Mouse (Mus musculus) kidney, postnatal 14 days (tissue): ENCODE data around the gene Fxyd3.

Experiments used
- DNase-seq: peaks from one replicate; pipeline ENCODE4 v3.0.0; 2022; ENCODE audit warnings: mixed read lengths

Gene Fxyd3

GRCm38 (mm10) chr7:31098697-31099611 lies 22.4 kb upstream of the Fxyd3 start:
- no peak for DNase-seq

DNA sequence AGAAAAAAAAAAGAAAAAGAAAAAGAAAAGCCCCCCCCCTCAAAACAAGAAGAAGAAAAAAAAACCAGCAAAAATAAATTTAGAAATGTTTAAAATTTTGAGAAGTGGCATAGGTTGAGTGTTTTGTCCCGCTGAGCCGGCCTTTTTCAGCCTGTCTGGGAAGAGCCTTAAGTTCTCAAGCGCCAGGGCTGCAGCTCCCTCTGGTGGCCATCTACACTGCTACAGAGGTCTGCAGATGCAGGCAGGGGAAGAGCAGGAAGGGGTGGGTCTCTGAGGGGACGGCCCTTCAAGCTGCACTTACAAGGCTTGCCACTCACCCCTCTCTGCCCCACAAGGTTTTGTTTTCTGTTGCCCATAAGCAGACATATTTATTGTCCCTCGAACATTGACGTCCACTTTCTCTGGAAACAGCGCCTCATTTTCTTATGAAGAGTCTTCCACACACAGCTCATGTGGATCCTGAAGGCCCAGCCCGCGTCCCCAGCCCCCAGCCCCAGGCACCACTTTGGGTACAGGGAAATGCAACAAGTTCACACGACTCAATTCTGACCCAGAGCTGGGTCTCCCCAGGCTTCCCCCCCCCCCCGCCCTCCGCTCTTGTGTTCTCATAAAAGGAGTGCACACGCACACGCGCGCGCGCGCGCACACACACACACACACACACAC lies 21.2 kb upstream of the Fxyd3 start:
- DNase-seq, result peak; percentile 94

DNA sequence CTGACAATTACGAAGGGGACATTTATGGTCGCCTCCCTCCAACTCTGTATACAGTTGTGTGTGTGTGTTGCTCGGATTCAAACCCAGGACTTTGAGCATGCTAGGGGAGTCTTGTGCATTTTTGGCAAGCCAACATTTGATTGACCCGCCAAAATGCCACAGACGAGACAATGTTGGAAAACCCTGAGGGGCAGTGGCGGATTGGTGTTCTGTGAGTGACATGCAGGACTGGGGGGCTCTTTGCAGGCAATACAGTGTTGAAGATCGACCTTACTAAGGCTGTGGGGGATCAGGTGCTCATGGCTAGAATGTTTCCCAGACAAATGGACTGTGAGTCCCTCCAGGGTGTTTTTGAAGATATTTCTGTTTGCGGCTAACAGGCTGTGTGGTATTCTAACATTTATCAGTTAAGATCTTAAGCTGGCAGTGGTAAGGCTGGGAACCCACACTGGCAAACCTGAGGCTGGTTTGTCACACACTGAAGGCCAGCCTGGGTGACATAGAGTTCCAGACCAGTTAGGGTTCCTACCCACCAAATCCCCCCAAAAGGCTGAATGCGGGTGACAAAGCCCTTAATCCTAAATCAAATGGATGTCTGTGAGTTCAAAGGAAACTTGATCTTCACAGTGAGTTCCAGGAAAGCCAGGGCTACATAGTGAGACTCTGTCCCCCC lies 20.5 kb upstream of the Fxyd3 start:
- no peak for DNase-seq

DNA sequence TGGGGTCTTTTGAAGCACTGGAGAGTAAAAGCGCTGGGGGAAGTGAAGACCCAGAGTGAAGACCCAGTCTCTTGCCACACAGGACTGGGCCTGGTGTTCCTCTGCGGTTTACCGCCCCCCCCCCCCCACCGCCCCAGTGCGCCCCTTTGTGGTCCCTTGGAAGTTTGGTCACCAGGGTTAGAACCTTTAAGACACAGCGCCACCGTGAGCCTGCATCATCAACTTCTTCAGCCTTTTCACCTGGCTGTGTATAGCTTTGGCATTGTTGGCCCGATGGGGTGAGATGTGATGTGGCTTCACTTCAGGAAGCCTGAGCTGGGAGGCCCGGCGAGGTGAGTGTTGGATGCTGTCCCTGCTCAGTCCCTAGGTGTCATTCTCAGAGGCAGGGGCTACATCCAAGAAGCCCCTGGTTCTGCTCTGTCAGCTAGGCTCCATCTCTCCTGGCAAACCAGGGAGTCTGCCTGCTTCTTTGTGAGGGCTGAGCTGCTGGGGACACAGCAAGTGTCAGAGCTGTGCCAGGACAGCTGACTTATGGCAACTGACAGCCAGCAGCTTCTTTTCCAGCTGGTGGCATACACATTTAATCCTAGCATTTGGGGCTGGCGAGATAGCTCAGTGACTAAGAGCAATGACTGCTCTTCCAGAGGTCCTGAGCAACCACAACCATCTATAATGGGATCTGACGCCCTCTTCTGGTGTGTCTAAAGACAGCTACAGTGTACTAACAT lies 18.4 kb upstream of the Fxyd3 start:
- DNase-seq, result no peak

DNA sequence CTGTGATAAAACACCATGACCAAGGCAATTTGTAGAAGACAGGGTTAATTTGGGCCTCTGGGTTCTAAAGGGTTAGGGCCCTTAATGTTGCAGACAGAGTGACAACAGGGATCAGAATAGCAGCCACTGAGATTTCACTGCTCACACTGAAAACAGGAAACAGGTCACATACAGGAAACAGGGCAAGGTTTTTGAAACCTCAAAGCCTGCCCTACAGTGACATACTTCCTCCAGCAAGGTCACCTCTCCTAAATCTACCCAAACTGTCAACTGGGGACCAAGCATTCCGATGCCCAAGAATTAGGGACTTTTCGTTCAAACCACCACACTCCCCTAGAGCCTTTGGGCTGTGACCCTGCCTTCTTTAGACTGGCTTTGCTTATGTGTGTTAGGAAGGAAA lies 13.2 kb upstream of the Fxyd3 start:
- no peak for DNase-seq

DNA sequence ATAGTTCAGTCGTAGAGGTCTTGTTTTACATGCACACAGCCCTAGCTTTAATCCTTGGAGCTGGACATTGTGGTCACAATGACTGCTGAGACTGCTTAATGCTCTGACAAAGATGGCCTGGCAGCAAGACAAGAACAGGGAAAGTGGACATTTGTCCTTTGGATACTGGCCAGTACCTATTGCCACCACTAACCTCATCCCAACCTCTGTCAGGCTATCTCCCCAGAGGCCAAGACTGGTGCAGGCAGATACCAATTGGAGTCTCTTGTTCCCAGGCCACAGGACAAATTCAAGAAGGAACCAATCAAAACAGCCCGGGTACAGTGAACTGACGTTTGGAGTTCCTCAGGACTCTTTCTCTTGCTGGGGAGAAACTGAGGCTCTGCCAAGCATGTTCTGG lies 11.7 kb upstream of the Fxyd3 start:
- DNase-seq, result no peak

- no peak for DNase-seq
Measured at GRCm38 (mm10) chr7:31087262-31087661, 10.8 kb upstream of the Fxyd3 start.

GRCm38 (mm10) chr7:31086175-31086755 lies 9.8 kb upstream of the Fxyd3 start:
- no peak for DNase-seq

- peak; percentile 52 for DNase-seq
Measured at GRCm38 (mm10) chr7:31085171-31085570, 8.7 kb upstream of the Fxyd3 start.

GRCm38 (mm10) chr7:31084140-31084539 lies 7.6 kb upstream of the Fxyd3 start:
- peak; percentile 41 for DNase-seq

GRCm38 (mm10) chr7:31082831-31083588 lies 6.5 kb upstream of the Fxyd3 start:
- DNase-seq, result peak; percentile 54

DNA sequence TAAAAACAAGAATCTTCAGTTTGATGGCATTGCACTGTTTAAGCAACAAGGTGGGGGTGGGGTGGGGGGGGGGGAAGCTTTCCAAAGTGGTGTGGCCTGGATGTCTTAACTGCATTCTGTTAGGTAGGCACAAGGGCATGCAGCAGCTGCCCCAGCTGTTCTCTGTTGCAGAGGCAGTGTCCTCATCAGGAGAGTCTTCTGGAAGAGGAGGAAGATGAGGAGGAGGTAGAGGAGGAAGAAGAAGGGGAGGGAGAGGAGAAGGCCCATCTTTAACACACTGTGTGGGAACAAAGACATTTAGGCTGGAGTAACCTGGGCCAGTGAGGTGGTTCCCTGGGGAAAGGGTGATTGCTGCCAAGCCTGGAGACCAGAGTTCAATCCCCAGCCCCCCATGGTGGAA lies 5.6 kb upstream of the Fxyd3 start:
- no peak for DNase-seq

- DNase-seq, result no peak
Measured at GRCm38 (mm10) chr7:31081106-31081505, 4.6 kb upstream of the Fxyd3 start.

GRCm38 (mm10) chr7:31080611-31081010 lies 4.1 kb upstream of the Fxyd3 start:
- DNase-seq, result no peak

GRCm38 (mm10) chr7:31079670-31080069 lies 3.2 kb upstream of the Fxyd3 start:
- no peak for DNase-seq

DNA sequence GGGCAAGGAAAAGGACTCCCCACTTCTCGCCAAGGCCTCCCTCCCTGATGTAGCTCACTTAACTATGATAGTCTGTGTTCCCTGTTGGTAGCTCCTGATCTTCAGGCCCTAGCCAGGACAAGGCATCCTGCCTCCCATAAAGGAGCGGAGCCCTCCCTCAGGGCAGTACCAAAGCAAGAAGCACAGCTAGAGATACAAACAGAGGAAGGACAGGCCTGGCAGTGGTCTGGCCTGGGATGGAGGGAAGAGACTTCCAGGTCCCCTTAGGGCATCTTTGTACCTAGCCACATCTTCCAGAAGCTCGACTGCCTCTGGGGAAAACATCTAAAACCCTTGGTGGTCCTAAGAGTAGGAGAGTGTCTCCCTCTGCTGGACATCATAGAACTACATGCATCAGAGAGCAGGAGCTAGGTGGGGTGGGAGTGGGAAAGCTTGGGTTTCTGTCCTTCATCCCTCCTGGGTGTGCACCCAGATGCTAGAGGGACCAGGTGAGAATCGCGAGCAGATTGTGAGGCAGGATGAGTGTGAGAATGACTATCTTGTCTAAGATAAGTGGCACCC lies 1.5 kb upstream of the Fxyd3 start:
- peak; percentile 56 for DNase-seq

DNA sequence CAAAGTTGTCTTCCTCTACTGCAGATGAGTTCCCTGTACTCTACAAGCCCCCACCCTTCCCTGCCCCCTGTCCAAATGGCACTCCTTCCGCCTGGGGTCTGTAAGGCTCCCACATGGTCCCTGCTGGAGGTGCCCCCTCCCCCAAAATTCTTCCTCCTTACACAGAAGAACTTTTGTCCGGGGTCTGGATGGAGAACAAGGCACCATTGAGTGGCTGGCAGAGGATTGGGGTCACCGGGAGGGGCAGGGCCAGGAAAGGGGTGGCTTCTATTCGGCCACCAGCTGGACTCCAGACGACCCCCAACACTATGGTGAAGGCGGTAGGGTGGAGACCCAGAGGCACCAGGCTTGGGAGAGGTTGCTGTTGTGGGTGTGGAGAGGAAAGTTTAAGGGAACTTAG lies 966 bp upstream of the Fxyd3 start:
- no peak for DNase-seq

- DNase-seq, result no peak
Measured at GRCm38 (mm10) chr7:31074713-31075069, 1.8 kb downstream of the Fxyd3 start.

DNA sequence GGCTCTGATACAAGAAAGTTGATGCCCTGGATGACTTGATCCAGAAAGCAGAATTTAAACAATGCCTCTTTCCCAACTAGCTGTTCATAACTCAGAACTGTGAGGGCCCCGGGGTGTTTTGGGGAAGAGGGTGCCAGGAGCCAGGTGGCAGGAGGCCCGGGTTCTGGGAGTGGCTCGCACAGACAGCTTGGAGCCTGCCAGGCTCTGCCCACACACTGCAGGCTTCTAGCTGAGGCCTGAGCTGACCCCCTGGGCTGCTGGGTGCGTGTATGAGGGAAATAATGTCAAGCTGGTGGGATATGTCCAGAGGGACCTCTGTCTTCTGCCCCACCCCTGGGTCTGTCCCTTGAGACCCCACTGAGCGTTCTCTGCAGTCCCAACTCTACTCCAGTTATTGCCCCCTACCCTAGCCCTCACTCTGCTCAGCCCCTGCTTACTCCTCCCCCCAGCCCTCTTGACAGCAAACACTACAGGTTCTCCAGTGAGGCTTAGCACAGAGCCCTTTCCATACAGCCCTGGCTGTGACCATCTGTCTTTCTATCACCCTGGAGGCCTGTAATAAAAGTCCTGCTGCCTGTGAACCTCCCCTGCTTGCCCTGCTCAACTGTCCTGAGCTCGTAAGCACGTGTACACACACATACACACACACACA lies 2.3 kb downstream of the Fxyd3 start:
- DNase-seq, result no peak

- DNase-seq, result no peak
Measured at GRCm38 (mm10) chr7:31073546-31073945, 3.0 kb downstream of the Fxyd3 start.

- DNase-seq, result no peak
Measured at GRCm38 (mm10) chr7:31072326-31072725, 4.2 kb downstream of the Fxyd3 start.
